Mouse (Mus musculus) testis, postnatal 10 days (tissue): Measurements from ENCODE around the gene Dnajc13.

ENCODE experiments used
- DNase-seq: peaks from one replicate; pipeline ENCODE4 v3.0.0; 2021; ENCODE audit warnings: low spot score

Gene Dnajc13

DNA sequence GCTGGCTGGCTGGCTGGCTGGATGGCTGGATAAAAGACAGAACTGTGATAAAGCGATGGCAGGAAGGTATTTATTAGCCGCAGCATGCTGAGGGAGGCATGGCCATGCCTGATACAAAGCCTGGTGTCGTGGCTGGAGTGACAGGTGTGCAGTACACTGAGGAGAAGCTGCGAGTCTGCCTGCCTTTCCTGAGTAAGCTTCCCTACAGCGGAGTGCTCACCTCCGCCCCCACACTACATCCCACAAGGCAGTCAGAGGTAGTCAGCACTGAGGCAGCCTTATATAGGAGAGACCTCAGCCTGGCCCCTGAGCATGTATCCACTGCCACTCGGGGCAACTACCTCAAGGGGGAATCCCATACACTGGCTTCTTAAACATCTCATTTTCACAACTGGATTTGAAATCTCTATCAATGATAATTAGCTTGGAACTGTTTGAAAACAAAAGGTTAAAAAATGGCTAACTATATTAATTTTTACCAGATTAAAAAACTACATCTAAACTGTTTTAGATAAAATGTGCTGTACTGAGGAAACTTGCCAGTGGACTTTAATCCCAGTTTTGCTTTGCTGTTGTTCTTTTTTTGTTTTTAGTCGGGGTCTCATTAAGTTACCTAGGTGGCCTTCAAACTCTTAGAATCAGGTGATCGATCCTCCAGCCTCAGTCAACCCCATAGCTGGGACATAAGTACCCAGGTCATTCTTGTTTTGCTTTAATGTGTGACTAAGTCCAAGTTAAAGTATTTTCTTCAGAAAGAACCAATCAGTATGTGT is 8.1 kb downstream of the Dnajc13 start:
- DNase-seq: no peak

DNA sequence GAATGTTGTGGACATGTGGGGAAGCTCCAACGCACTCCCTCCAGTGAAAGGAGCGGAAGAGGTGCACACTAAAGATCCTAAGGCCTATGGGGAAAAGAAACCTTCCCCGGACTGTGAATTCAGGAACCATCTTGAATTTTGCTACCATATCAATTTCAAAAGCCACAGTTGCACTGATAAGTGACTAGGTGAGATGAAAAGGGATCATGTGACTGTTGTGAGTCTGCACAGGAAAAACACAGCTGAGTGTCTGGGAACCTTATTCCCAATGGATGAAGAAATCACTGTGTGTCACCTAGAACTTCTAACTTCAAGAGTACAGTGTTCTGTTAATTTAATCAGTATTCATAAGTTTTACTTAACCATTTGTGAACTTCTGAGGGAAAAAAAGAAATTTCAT is 10.1 kb downstream of the Dnajc13 start:
- DNase-seq: no peak

DNA sequence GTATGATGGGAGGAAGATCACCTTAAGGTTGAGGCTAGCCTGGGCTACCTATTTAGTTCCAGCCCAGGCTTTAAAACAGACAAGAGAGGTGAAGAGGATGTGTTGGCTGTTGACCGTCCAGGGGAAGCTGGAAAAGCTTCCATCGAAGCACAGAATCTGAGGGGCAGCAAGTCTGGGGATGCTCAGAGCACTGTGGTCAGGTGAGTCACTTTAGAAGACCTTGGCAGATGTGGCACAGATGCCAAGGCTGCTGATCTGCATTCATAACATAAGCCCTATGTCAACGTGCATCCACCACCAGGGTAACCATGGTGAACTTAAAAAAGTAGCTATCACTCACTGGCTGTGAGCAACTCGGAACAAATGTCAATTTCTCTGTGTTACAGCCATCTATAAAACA is 11.0 kb downstream of the Dnajc13 start:
- no peak for DNase-seq

DNA sequence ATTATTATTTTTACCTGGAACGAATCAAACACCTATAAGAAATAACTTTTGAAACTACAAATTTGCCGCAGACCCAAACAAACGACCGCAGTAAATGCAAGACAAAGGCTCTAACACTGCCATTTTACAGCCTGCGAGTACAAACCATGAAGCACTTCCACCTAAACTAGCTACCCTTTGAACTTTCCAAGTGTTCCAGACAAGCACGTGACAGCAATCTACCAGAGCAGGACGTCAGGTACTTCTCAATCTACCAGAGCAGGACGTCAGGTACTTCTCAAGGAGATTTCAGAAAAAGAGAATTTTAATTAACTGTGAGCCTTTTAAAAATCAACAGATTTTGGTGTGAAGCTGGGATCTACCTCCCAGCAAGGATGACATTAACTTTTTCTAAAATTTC is 11.6 kb downstream of the Dnajc13 start:
- no peak for DNase-seq

DNA sequence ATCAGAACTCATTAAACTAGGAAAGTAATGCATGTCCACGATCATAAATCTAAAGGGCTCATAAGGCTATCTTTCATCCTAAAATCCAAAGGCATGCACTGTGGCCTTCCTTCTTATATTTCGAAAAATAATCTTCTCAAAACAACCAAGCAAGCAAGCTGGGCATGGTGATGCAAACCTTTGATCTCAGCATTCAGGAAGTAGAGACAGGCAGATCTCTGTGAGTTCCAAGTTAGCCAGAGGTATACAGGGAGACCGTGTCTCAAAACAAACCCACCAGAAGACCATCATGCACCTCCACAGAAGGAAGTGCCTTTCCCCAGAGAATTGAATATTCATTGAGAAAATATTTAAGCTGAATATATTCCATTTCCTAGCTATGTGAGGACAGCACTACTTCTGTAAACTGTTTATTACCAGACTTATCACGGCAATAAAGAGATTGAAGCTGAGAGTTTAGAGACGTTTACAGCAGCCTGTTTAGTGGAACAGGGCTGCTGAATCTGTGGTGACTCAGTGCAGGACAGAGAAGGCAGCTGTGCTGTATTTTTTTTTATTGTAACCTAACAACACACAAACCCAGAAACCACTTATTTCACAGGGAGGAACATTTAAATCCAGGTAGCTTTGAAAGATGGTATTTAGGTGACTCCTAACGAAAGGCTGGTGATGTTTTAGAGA is 15.3 kb downstream of the Dnajc13 start:
- no peak for DNase-seq

DNA sequence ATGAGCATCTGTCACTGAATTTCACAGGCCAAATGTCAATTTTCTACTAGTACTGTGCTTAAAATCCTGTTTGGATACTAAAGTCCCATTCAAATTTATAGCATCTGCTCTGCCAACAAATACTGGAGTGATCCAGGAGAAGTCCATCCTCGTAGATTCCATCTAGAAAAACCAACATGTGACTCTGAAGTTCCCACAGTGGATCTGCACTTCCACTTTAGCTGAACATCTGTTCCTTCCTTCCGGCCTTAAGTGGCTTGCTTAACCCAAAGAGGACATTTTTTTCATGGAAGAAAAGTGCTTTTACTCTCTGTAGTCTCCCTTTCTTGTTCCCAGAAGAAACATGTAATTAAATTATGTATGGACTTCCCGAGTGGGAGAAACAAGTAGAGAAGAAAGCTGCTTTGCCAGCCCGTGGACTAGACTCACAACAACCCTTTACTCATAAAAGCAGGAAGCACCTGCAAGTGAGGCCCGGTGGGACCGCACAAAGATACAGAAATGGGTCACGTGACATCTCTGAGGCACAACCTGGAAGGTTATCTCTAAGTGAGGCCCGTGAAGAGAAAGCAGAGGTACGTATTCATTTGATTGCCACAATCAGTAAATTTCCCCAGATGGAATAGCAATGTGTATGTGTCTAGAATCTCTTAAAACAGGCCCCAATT is 18.8 kb downstream of the Dnajc13 start:
- no peak for DNase-seq

DNA sequence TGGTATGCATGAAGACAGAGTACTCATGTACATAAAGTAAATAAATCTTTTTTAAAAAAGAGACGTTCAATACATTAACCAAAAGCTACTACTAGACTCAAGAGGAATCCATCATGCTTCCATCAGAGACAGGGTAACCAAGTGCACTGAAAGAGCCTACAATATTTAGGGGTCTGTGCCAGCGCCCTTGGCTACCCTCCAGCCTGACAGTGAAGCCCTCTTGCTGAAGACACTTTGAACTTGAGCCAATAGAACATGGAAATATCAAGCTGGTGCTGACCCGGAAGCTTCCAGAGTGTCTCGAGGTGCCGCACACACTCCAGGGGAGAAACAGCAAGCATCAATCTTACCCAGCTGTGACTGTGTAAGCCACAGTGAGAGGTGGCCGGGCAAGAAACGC is 22.6 kb downstream of the Dnajc13 start:
- no peak for DNase-seq

DNA sequence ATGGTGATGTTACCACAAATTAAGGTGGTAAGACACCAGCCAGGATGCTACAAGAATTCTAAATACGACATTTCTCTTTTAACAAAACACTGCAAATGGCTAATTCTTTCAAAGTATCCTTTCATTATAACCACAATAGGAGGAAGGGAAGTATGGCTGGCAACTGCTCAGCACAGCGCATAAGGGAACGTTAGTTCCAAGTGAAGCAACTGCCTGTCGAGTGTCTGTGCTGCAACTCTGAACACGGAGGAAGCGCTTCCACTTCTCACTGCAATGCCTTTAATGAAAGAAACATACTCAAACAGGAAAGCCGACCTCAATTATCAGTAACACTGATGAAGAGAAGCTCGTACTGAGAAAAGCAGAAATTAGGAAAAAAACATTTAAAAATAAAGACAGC is 23.7 kb downstream of the Dnajc13 start:
- no peak for DNase-seq

DNA sequence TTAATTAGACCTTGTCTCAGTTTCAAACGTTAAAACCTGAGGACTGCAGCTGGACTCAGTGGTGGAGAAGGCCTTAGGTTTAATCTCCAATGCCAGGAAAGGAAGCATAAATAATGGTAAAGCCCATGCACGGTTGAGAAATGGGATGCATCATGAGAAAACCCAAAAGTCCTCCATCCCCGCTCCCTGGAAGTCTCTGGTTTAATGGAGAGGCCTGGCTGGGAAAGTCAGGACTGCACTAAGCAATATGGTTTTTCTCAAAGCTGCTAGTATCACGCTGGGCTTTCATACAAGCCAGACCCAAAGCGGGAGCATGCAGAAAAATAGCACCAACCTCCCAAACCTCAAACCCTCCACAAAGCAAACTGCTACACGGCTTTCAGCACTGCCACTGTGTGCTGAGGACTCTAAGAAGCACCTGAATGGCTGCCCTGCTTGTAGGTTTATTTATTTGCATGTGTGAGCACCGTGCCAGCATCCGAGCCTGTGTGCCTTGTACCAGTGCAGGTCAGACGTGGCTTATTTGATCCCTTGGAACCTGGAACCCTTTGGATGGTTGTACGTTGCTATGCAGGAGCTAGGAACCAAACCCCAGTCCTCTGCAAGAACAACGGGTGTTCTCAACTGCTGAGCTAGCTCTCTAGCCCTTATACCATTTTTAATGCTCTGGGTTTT is 26.3 kb downstream of the Dnajc13 start:
- DNase-seq: no peak

DNA sequence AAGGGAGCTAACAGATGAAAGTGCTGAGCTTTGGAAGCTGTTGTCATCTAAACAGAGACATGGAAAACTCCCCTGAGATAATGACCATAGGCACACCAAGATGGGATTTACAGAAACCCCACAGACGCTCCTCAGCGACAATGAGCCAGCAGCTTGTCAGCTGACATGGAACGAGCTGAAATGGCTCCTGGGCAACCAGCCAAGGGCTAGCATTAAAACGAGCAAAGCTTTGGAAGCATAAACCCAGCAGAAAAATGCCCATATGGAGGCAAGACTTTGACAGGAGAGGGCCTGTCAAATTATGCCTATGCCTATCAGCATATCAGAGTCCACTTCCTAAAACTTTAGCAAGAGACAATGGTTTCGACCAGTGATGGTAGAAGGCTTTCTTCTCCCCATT is 27.0 kb downstream of the Dnajc13 start:
- peak; percentile 61 for DNase-seq

DNA sequence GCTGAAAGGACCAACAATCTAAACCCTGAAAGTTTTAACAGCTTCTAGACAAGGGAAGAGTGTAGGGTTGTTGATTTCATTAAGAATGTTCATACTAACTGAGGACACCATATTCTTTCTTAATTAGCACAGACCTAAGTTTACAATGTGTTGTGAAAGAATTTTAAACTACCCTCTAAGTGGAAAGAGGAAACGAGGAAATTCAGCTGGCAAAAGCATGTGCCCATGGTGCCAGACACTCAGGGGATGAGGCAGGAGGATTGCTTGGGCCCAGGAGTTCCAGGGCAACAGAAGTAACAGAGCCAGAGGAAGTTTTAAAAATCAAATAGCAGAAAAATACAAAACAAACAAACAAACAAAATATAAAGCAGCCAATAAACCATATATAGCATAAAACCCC is 28.9 kb downstream of the Dnajc13 start:
- no peak for DNase-seq

DNA sequence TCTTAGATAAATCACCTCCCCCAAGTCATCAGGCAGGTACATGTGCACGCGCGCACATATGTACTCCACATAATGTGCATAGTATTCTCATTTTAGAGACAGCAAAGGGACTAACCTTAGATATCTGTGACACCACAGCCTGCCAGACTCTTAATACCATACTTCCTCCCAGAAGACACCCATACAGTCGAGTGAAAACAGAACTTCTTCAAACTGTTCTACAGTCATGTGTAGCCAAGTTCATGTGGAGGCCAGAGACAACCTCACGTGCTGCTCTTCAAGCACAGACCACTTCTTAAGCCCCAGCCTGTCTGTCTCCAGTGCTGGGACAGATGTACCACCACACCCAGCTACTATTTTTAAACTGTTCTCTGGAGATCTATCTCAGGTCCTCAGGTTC is 29.7 kb downstream of the Dnajc13 start:
- DNase-seq: no peak

DNA sequence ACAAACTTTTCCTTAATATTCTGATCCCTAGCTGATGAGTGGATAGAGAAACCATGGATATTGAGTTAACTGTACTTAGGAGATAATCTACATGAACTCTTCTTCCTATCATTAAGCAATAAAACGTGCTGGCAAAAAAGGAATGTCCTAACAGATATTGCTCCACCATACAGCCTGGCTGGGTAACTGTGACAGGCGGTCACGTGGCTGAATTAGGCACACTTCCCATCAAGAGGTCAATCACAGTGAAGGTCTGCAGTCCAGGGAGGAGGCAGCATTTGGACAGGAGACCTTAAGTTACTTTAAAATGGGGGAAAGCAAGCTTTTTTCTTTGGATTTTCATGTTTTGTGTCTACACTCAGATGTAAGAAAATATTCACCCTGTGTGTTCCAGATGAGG is 30.7 kb downstream of the Dnajc13 start:
- DNase-seq: no peak

DNA sequence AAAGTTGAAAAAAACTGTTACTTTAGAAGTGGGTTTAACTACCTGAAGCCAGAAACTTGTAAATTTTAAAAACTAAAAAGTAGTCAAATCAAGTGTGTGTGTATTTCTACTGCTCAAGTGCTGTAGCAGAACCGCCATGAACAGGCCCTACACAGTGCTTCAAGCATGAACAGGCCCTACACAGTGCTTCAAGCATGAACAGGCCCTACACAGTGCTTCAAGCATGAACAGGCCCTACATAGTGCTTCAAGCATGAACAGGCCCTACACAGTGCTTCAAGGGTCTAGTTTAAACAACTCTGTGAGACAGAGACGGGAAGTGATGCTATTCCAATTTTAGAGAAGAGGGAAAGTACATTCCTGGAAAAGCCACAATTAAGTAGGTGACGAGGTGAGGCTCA is 51.3 kb downstream of the Dnajc13 start:
- DNase-seq: no peak

DNA sequence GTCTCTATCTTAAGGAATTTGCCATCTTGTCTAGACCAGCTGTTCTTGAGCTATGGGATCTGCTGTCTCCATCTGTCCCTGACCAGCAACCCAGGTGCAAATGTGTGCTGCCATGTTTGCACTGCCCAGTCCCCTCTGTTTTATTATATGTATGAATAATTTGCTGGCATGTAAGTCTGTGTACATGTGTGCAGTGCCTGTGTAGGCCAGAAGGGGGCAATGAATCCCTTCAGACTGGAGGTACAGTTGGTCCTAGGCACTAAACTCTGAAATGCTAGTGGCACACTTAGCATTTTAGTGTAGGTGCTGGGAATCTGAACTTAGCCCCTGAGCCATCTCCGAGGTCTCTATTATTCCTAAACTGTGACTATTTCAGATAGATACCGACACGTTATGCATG is 58.9 kb downstream of the Dnajc13 start:
- peak; percentile 66 for DNase-seq

DNA sequence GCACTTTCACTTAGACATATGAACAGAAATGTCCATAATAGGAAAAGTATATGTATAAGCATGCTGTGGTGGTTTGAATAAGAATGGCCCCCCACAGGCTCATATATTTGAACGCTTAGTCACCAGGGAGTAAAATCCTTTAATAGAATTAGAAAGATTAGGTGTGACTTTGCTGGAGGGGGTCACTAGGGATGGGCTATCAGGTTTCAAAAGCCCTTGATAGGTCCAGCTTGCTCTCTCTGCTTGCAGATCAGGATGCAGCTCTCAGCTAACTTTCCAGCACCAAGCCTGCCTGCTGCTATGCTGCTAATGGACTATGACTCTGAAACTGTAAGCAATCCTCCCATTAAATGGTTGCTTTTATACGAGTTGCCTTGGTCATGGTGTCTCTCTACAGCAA is 68.2 kb downstream of the Dnajc13 start:
- no peak for DNase-seq

DNA sequence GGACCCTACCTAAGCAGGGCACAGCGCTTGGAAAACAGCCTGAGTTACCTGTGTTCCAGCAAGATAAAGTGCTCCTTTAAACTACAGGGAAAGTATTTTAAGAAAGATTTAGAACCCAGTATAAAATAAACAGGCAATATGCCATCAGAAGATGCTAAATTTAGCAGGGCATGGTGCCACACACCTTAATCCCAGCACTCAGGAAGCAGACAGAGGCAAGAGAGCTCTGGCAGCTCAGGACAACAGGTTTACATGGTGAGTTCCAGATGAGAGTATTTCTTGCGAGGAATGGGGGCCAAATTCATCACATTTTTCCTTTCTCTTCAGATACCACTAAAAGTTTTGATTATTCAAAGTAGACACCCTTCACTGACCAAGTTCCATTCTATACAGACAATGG is 68.8 kb downstream of the Dnajc13 start:
- DNase-seq: no peak

DNA sequence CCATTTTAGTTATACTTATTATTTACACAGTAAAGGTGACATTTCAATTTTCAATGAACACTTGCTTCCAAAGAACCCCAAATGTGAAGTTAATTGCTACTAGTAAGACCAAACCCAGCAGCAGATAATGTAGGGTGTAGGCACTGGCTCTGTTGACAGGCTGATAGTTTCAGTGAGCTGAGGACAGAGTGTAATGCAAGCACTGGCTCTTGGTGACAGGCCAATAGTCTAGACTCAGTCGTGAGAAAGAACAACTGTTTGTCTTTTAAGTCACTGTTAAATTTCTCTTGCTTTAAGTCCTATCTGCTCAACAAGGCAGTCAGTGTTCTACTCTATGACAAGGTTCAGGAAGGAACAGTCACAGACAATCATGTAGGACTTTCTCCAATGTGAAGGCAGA is 69.4 kb downstream of the Dnajc13 start:
- DNase-seq: no peak

DNA sequence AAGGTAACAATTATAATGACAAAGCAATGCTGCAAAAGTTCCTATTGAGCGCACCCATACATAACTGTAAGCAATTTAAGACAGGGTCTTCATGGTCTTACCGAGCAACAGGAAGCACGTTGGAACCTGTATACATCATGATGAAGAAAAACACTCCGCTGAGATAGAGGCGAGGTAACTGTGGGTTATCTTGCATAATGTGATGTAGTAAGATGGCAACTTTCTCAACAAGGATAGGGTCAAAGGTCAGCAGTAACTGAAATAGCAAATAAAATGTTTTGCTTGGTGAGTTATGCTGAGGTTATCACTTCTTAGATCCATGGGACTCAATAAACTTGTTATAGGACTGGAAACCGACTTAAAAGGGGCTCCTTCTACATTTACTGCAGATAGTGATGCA is 70.2 kb downstream of the Dnajc13 start:
- no peak for DNase-seq

DNA sequence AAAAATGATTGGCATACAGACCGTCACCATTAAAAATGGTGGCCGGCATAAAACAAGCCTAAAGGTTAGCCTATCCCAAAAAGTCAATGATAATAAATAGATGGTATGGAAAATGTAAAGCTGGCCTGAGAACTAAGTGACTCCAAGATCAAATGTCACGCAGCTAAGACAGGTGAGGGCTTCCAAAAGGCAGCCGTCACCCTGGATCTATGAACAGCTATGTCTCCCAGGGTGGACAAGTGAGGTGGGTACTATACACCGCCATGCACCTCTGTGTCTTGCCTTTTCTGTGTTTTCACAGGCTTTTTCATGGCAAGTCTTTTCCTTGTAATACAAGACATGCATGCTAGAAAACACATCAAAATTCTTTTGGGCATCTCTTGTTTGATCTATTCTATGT is 73.1 kb downstream of the Dnajc13 start:
- no peak for DNase-seq

DNA sequence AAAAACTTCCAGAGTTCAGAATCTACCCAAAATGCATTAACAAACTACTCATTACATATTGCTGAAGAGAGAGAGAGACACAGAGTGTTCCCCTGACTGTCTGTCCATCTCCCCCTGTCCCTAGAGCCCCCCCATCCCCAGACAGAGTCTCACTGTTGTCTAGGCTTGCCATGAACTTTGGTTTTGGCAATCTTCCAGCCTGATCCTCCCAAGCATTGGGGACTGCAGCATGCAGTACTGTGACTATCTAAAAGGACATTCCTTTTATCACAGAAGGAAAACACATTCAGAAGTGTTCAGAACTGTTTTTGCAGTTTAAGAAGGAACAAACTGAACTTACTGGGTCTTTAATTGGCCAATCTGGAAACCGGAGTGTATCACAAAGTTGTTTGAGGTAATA is 74.0 kb downstream of the Dnajc13 start:
- peak; percentile 50 for DNase-seq

DNA sequence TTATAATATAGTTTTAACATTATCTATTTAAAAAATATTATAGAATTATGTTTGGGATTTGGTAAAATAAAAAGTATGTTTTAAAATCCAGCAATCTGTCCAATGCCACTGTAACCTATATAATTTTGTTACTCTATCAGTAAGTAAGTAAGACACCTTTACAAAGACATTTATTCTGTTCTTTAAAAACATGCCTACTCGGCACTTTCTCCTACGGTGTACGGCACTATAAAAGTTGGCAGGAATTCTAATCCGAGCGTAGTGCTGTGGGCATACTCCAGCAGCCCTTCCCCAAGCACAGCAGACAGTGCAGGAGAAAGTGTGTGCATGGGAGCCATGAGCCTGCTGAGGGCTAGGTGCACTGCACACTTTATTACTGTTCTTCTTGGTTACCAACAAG is 75.7 kb downstream of the Dnajc13 start:
- no peak for DNase-seq

DNA sequence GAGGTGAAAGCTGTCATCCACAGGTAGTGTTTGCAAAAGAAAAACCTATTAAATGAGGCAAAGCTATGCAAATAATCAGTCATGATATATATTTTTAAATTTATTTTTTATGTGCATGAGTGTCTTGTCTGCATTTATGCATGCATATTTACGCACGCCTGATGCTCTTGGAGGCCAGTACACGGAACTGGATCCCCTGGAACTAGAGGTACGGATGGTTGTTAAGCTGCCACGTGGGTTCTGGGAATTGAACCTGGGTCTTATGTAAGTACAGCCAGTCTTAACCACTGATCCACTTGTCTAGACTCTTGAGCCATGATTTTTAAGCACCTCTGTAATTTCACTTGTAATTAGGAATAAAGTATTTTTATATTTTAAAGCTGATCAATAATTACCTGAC is 79.5 kb downstream of the Dnajc13 start:
- DNase-seq: no peak
